Mouse (Mus musculus): Measurements from ENCODE around the gene Htr7. TPM values are rescaled to one million over a fixed set of nuclear protein-coding genes. Genes with fewer than 3 reads are reported as not detected.

Htr7 gene
- 1 to 10 TPM; 1.4 to 2.0 TPM for total RNA-seq (2021)
- long read RNA-seq, experiment 1, partial matches to known transcripts: 0 of 1 reads
- long read RNA-seq, experiment 1, other reads (novel, unspliced or antisense): 1 of 1 reads
- long read RNA-seq, experiment 2: 0 reads

DNA sequence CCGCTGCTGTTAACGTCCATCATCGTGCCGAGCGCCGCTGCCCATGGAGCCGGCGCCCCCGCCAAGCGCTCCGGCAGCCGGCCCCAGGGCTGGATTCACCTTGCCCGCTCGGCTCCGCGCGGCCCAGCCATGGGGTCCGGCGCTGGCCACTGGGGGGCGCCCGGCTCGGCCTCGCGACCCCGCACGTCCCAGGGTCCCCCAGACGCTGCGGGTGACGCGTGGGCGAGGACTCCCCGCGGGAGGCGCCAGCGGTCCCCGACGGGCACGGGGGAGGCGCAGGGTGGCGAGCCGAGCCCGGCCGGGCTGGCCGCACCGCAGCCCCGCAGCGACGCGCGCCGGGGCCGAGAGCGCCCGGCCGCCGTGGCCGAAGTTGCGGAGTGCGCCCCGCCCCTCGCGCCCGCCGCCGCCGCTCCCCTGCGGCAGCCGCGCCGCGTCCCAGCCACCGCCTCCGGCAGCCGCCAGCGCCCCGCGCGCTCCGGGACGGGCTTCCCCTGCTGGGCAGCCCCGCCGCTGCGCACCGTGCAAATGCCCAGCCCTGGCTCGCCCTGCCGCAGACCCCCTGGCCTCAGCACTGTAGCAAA lies at the start of gene Htr7:
Gene Htr7, minus strand, starts transcription at position 277 of the 581 bp plus-strand sequence.
- intact Hi-C loops (cut with DNase I; ENCODE audit: low total_unique reads): no loop called here

DNA sequence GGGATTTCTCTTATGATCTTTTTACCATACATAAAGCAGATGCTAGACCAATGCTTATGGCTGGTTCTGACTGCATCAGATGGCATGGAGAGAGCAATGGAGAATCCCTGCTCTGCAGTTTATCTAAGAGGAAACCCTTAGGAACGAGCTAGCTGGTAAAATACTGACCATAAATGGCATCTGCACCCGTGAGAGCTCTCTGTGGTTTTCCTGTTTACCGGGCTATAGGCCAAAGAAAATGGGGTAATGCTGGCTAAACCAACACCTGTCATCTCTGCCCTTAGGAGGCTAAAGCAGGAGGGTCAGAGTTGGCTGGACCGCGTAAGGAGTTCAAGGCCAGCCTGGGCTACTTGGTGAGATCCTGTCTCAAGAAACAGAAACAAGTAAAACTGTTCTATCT lies 46.6 kb upstream of the Htr7 start:
- intact Hi-C loops (cut with DNase I; ENCODE audit: low total_unique reads): loop anchor here (5.0 kb wide), 1 partner anchor 328 kb away; no protein-coding TSS in a partner anchor

More for the DNA sequence above, at the start of gene Htr7:
- DNase-seq: peak; percentile 22

GRCm38 (mm10) chr19:36098916-36099315 lies 41.6 kb upstream of the Htr7 start:
- intact Hi-C loops (cut with DNase I; ENCODE audit: low total_unique reads): no loop called here
- DNase-seq: no peak

More for the DNA sequence above, 46.6 kb upstream of the Htr7 start:
- no peak for DNase-seq

- intact Hi-C loops (cut with DNase I; ENCODE audit: low total_unique reads): no loop called here
- DNase-seq: no peak
These were observed 41.0 kb upstream of the Htr7 start for GRCm38 (mm10) chr19:36098265-36098664.

GRCm38 (mm10) chr19:36097194-36097593 lies 39.9 kb upstream of the Htr7 start:
- intact Hi-C loops (cut with DNase I; ENCODE audit: low total_unique reads): no loop called here
- no peak for DNase-seq

DNA sequence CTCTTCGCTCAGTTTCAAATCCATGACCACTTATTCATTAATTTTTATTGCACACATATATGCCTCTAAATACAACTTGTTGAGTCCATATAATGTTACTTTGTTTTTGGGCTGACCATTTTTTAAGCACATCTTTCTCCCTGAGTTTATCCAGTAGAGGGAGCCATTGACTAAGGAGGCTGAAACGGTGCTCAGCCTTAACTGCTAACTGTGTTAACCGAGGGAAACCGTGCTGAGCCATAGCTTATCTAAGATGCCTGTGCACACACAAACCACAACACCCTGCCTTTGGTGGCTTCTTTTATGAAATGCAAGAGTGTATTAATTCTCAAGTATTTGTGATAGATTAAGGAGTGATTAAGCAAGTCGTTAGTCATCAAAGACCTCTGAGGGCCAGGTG lies 33.5 kb upstream of the Htr7 start:
- DNase-seq: no peak
- intact Hi-C loops (cut with DNase I; ENCODE audit: low total_unique reads): no loop called here

DNA sequence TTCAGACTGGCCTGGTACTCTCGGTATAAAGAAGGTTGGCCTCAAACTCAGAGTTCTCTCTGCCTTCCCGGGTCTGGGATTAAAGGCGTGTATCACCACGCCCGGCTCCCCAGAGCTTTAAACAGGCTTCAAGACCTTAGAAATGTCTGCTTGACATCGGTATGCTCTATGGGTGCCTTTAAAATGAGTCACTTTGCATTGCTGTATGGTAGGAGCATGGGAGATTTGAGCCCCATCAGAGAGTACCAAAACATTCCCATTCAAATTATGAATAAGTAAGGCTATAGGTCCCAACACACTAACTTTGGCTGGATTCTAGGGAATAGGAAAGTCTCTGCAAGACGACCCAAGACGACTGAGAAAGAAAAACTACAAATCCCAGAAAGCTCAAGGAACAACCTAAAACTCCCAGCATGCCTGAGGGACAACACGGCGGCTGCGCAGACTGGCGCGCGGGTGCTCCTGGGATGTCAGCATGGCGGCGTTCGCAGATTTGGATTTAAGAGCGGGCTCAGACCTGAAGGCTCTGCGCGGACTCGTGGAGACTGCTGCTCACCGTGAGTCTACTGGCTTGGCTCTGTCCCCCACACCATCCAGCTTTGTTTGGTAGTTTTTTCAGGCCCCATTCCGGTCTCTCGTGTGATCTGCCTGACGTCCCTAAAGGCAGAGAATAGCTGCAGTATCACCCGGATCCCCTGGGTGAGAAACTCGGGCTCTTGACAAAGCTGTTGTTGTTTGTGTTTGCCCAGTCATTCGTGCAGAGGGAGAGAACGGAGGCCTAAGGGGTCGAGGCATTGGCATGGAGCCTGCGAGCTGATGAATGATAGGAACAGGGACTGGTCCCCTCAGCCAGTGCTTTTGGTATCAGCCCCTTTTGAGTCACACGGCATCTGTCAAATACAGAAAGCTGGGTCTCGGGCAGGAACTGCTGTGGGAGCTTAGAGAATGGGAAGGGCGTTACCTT lies 26.2 kb upstream of the Htr7 start, which contains the start of gene Rpp30:
Gene Rpp30, plus strand, starts transcription at position 455 of the 964 bp plus-strand sequence.
- intact Hi-C loops (cut with DNase I; ENCODE audit: low total_unique reads): loop anchor here (10.0 kb wide), 1 partner anchor 1089 kb away; no protein-coding TSS in a partner anchor

DNA sequence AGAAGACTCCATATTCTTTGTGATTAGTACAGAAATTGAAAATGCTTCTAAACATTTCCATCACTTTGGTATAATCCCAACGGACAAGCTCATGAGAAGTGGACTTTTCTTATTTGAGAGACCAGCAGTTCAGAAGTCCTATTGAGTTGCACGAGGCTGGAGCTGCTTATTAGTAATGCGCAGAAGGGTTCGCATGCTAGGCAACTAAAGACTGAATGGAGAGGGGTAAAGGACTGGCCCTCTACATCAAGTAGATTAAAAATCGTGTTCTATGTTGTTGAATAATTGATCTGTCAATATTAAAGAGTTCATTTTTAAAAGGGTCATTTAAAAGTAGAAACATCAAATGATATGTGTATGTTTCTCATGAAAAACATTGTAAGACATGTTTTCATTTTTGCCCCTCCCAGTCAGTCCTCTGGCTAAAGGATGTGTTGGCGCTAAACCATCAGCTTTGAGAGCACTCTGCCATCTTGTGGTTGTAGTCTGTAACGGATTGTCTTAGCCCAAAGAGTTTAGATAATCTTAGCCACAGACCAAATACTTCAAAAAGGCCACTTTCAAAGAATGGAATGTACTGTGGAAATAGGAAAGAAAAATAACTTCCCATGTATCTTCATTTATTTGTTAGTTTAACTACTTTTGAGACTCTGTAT lies 25.4 kb upstream of the Htr7 start:
- peak; percentile 17 for DNase-seq
- intact Hi-C loops (cut with DNase I; ENCODE audit: low total_unique reads): loop anchor here (10.0 kb wide), 1 partner anchor 1088 kb away; no protein-coding TSS in a partner anchor

More for the DNA sequence above, 26.2 kb upstream of the Htr7 start, which contains the start of gene Rpp30:
- DNase-seq: peak; percentile 88

DNA sequence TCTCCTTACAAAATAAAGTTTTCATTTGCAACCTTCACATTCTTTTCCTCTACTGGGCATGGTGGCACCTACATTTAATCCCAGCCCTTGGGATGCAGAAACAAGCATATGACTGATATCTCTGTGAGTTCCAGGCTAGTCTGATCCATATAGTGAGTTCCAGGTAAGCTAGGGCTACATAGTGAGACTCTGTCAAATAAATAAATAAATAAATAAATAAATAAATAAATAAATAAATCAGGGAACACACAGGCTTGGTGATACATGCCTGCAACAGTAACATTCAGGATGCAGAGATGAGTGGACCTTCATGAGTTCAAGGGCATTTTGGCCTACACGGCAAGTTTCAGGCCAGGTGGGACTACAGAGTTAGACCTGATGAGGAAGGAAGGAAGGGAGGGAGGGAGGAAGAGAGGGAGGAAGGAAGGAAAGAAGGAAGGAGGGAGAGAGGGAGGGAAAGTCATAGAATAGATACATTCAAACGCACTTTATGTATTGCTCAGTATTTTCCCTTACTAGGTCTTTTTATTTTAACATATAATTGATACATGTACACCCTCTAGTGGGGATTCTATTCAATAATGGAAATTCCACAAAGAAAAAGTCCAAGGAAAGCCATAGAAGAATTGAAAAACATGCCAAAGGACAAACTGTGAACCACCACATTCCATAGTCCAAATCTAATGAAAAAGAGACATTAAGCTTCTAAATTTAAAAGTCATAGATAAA lies 5.7 kb upstream of the Htr7 start:
- intact Hi-C loops (cut with DNase I; ENCODE audit: low total_unique reads): no loop called here
- DNase-seq: no peak

- intact Hi-C loops (cut with DNase I; ENCODE audit: low total_unique reads): no loop called here
- DNase-seq: peak; percentile 3
These were observed 645 bp downstream of the Htr7 start for GRCm38 (mm10) chr19:36056502-36057221.

DNA sequence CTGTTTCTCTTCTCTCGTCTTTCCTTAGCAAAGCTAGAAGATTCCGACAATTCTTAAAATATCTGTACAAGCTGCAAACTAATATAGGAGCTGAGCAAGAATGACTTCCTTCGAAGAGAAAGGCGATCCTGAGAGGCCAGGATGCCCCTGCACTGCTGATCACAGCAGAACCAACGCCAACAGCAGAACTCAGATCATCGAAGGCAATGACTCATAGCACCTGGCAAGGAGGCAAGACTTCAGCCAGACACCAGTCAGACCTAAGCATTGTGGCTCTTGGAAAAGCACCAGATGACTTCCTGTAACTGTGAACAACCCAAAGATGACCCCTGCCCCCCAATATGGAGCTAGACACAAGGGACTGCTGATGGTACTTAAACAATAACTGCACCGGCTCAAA lies 11.3 kb downstream of the Htr7 start:
- no peak for DNase-seq
- intact Hi-C loops (cut with DNase I; ENCODE audit: low total_unique reads): no loop called here

- intact Hi-C loops (cut with DNase I; ENCODE audit: low total_unique reads): no loop called here
- no peak for DNase-seq
These were observed 42.5 kb downstream of the Htr7 start for GRCm38 (mm10) chr19:36014836-36015235.

DNA sequence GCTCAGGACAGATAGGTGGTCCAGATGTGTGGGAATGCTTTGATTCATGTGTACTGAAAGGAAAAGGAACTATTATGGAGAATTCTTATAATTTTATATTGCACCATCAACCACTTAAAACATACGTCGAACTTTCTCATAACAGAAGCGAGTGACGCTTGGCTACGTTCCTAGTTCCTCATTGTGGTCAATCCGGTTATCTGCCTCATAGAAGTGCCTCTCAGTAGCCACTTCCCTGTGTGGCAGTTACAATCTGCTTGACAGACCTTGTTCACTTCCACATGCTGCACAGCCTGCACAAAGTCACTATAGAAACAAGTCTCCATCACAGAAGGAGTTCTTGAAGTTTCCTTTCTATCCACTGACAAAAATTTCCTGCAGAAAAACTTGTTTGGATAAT lies 51.0 kb downstream of the Htr7 start:
- intact Hi-C loops (cut with DNase I; ENCODE audit: low total_unique reads): no loop called here
- DNase-seq: no peak

DNA sequence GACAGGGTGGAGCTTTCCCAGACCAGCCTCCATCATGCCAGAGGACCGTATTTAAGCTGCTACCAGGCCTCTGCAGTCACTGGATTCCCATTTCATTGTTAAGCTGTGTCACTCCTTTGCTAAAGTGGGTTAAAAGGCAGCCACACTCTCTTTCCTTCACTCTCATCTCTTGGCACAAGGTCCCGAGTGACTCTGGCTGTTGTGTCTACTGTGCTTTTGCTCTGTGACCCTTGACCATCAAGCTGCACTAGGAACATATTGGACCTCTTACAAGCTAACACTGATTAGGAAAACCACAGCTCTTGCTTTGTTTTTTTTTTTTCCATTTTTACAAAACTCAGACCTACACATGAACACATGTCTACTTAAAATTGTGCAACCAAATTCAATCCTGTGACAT lies 52.3 kb downstream of the Htr7 start:
- intact Hi-C loops (cut with DNase I; ENCODE audit: low total_unique reads): no loop called here
- DNase-seq: no peak

GRCm38 (mm10) chr19:36002476-36003445 lies 54.5 kb downstream of the Htr7 start:
- intact Hi-C loops (cut with DNase I; ENCODE audit: low total_unique reads): no loop called here
- no peak for DNase-seq

- no peak for DNase-seq
- intact Hi-C loops (cut with DNase I; ENCODE audit: low total_unique reads): no loop called here
These were observed 55.8 kb downstream of the Htr7 start for GRCm38 (mm10) chr19:36001512-36001911.

DNA sequence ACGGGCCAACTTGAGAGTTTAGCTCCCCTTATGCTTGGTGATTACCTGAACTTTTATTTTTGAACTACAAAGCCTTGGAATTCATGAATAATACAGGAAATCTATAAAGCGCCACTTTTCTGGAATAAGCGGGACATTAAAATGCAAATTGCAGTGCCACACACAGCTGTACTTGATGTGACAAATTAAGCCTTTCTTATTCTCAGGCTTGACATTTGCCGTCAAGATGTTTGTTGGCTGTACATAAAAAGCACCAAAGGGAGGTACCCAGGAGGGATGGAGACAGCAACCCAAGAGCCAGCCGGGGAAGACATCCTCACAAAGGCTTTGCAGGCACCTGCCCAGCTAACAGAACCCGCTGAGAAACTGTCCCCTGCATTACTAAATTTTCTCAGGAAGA lies 56.4 kb downstream of the Htr7 start:
- no peak for DNase-seq
- intact Hi-C loops (cut with DNase I; ENCODE audit: low total_unique reads): no loop called here
